Mouse (Mus musculus): ENCODE data around the gene Cfap157.

Gene Cfap157

GRCm38 (mm10) chr2:32784048-32784681 is at the start of gene Cfap157:
Cfap157 (minus strand) TSS chr2:32784428.
- no peak for DNase-seq (ENCODE audit: low read depth in 1 of 2, low spot score in 2 of 2)

GRCm38 (mm10) chr2:32828979-32829676 is 44.9 kb upstream of the Cfap157 start:
- DNase-seq (ENCODE audit: low read depth in 1 of 2, low spot score in 2 of 2), result no peak

- DNase-seq (ENCODE audit: low read depth in 1 of 2, low spot score in 2 of 2), result no peak
Measured at GRCm38 (mm10) chr2:32825796-32826195, 41.6 kb upstream of the Cfap157 start.

GRCm38 (mm10) chr2:32824778-32825177 is 40.5 kb upstream of the Cfap157 start:
- no peak for DNase-seq (ENCODE audit: low read depth in 1 of 2, low spot score in 2 of 2)

GRCm38 (mm10) chr2:32824181-32824580 is 40.0 kb upstream of the Cfap157 start:
- DNase-seq (ENCODE audit: low read depth in 1 of 2, low spot score in 2 of 2), result no peak

- no peak for DNase-seq (ENCODE audit: low read depth in 1 of 2, low spot score in 2 of 2)
Measured at GRCm38 (mm10) chr2:32823579-32824154, 39.4 kb upstream of the Cfap157 start.

GRCm38 (mm10) chr2:32823153-32823552 is 38.9 kb upstream of the Cfap157 start:
- DNase-seq (ENCODE audit: low read depth in 1 of 2, low spot score in 2 of 2), result no peak

- no peak for DNase-seq (ENCODE audit: low read depth in 1 of 2, low spot score in 2 of 2)
Measured at GRCm38 (mm10) chr2:32822643-32823042, 38.4 kb upstream of the Cfap157 start.

- DNase-seq (ENCODE audit: low read depth in 1 of 2, low spot score in 2 of 2), result no peak
Measured at GRCm38 (mm10) chr2:32821041-32821802, 37.0 kb upstream of the Cfap157 start.

GRCm38 (mm10) chr2:32818208-32818607 is 34.0 kb upstream of the Cfap157 start:
- no peak for DNase-seq (ENCODE audit: low read depth in 1 of 2, low spot score in 2 of 2)

GRCm38 (mm10) chr2:32817589-32817988 is 33.4 kb upstream of the Cfap157 start:
- no peak for DNase-seq (ENCODE audit: low read depth in 1 of 2, low spot score in 2 of 2)

- DNase-seq (ENCODE audit: low read depth in 1 of 2, low spot score in 2 of 2), result no peak
Measured at GRCm38 (mm10) chr2:32816946-32817581, 32.8 kb upstream of the Cfap157 start.

- no peak for DNase-seq (ENCODE audit: low read depth in 1 of 2, low spot score in 2 of 2)
Measured at GRCm38 (mm10) chr2:32816497-32816896, 32.3 kb upstream of the Cfap157 start.

GRCm38 (mm10) chr2:32811959-32812358 is 27.7 kb upstream of the Cfap157 start:
- no peak for DNase-seq (ENCODE audit: low read depth in 1 of 2, low spot score in 2 of 2)

- DNase-seq (ENCODE audit: low read depth in 1 of 2, low spot score in 2 of 2), result no peak
Measured at GRCm38 (mm10) chr2:32808816-32809566, 24.8 kb upstream of the Cfap157 start.

- DNase-seq (ENCODE audit: low read depth in 1 of 2, low spot score in 2 of 2), result no peak
Measured at GRCm38 (mm10) chr2:32798251-32798962, 14.2 kb upstream of the Cfap157 start.

GRCm38 (mm10) chr2:32795748-32796418 is 11.7 kb upstream of the Cfap157 start:
- DNase-seq (ENCODE audit: low read depth in 1 of 2, low spot score in 2 of 2), result no peak

GRCm38 (mm10) chr2:32791297-32791696 is 7.1 kb upstream of the Cfap157 start:
- no peak for DNase-seq (ENCODE audit: low read depth in 1 of 2, low spot score in 2 of 2)

- DNase-seq (ENCODE audit: low read depth in 1 of 2, low spot score in 2 of 2), result no peak
Measured at GRCm38 (mm10) chr2:32788581-32788980, 4.4 kb upstream of the Cfap157 start.

All from monocyte, adult 2 months (primary cell).